Mouse (Mus musculus) stomach, embryonic 16.5 days (tissue): ENCODE measurements at regions not wholly inside any gene's neighbourhood (a gene's known extent, or its start where the extent isn't known, plus 50 kb on each side); places are given as distances from the start of the nearest gene placed in this dataset.

ENCODE experiments used
- ATAC-seq: fragments of 200-750 bp; cut with Nextera tagmentation; 2 replicates; pipeline ENCODE4 v1.8.0; 2017; ENCODE audit warnings: moderate number of reproducible peaks, moderate TSS enrichment; ENCODE audit not compliant: insufficient read depth, low FRiP score
- H3K27ac ChIP-seq: fragments of 300-500 bp; sonication (generic); 2 replicates; pipeline ENCODE4 v1.5.1; 2014; ENCODE audit warnings: low read length
- H3K27me3 ChIP-seq: fragments of 300-500 bp; sonication (generic); 2 replicates; pipeline ENCODE4 v1.6.1; 2014; ENCODE audit warnings: low read length, control low read depth, mixed read lengths; ENCODE audit not compliant: control insufficient read depth, insufficient read depth
- H3K36me3 ChIP-seq: fragments of 300-500 bp; sonication (generic); 2 replicates; pipeline ENCODE4 v1.6.1; 2014; ENCODE audit warnings: low read length; ENCODE audit not compliant: control insufficient read depth, insufficient read depth
- H3K4me1 ChIP-seq: fragments of 300-500 bp; sonication (generic); 2 replicates; pipeline ENCODE4 v1.6.1; 2014; ENCODE audit warnings: low read length, control low read depth, mixed read lengths; ENCODE audit not compliant: control insufficient read depth, insufficient read depth
- H3K4me2 ChIP-seq: fragments of 300-500 bp; sonication (generic); 2 replicates; pipeline ENCODE4 v1.6.1; 2014; ENCODE audit warnings: low read depth, low read length, mixed read lengths
- H3K4me3 ChIP-seq: fragments of 300-500 bp; sonication (generic); replicated peaks from 2 replicates; pipeline ENCODE4 v1.5.1; 2014; ENCODE audit warnings: mild to moderate bottlenecking, low read length
- H3K9ac ChIP-seq: fragments of 300-500 bp; sonication (generic); 2 replicates; pipeline ENCODE4 v1.6.1; 2014; ENCODE audit warnings: low read length
- H3K9me3 ChIP-seq: fragments of 300-500 bp; sonication (generic); replicated peaks from 2 replicates; pipeline ENCODE4 v1.6.1; 2016; ENCODE audit warnings: low read length, control low read depth; ENCODE audit not compliant: control insufficient read depth
- WGBS: fragments of 180-500 bp; shearing (Covaris S2); extraction: QIAGEN DNeasy Blood & Tissue Kit; methylation state at CpG from one replicate; pipeline ENCODE4 v1.1.7; 2014; 5-methylcytosine and 5-hydroxymethylcytosine counted together

DNA sequence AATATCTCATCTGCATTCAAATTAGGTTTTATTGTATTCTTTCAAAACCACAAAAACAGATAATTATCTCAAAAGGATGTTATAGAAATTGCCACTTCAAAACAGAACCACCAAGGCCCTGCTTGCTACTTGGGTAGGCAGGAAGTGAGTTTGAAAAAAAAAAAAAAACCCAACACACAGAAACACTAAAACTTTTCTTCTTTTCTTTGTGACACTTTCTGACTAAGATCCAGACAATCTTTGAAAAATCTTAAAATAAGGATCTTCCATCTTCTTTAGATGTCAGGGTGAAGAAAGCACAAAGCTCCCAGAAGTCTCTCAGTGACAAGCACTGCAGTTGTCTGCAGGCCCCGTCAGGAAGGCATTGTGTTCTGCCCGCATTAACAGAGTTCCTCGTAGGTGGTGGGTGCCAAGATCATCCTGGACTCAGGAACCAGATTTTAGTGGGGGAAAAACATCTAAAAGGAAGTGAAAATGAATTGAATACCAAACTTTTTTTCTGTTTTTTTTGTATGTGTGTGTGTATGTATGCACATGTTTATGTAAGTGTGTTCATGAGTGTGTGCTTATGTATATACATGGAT, 154.0 kb downstream of the Dusp6 start:
- no peaks in the 10 kb centered on the region for H3K27me3 ChIP-seq
- H3K27ac ChIP-seq, result no peak overlapping the region
- WGBS, result 53% methylated on average over 3 of the region's 3 CpGs
- ATAC-seq, result no peak
- no peaks in the 10 kb centered on the region for H3K4me1 ChIP-seq
- H3K9ac ChIP-seq, result no peak overlapping the region
- H3K9me3 ChIP-seq, result no peaks in the 10 kb centered on the region; the same call in 1 of the 2 replicates
- H3K4me3 ChIP-seq, result no peak overlapping the region
- no peaks in the 10 kb centered on the region for H3K36me3 ChIP-seq
- H3K4me2 ChIP-seq, result no peak overlapping the region

- H3K9me3 ChIP-seq, result no peaks in the 10 kb centered on the region; the same call in 1 of the 2 replicates
- no peak for ATAC-seq
- 57% methylated on average over 7 of the region's 7 CpGs for WGBS
- H3K27ac ChIP-seq, result no peak overlapping the region
- H3K4me3 ChIP-seq, result no peak overlapping the region
- no peak overlapping the region for H3K4me2 ChIP-seq
- H3K9ac ChIP-seq, result no peak overlapping the region
- H3K4me1 ChIP-seq, result no peaks in the 10 kb centered on the region
- H3K36me3 ChIP-seq, result no peaks in the 10 kb centered on the region
- no peaks in the 10 kb centered on the region for H3K27me3 ChIP-seq
Observed at GRCm38 (mm10) chr10:99417591-99417990, 154.6 kb downstream of the Dusp6 start.

GRCm38 (mm10) chr10:99418497-99418896, 155.5 kb downstream of the Dusp6 start:
- ATAC-seq, result no peak

GRCm38 (mm10) chr10:99419532-99419931, 156.5 kb downstream of the Dusp6 start:
- Histone ChIP-seq H3K4me3 (no peak overlapping the region), H3K4me1 (no peaks in the 10 kb centered on the region), H3K9me3 (no peaks in the 10 kb centered on the region), H3K27ac (no peak overlapping the region), H3K4me2 (no peak overlapping the region), H3K9ac (no peak overlapping the region), H3K27me3 (no peaks in the 10 kb centered on the region), H3K36me3 (no peaks in the 10 kb centered on the region)
- no peak for ATAC-seq
- WGBS, result 80% methylated on average over 7 of the region's 7 CpGs

More at GRCm38 (mm10) chr10:99418497-99418896, 155.5 kb downstream of the Dusp6 start:
- H3K4me1 ChIP-seq, result no peaks in the 10 kb centered on the region
- H3K4me2 ChIP-seq, result no peak overlapping the region
- no peaks in the 10 kb centered on the region for H3K27me3 ChIP-seq
- no peak overlapping the region for H3K9ac ChIP-seq
- no peaks in the 10 kb centered on the region for H3K36me3 ChIP-seq
- no peak overlapping the region for H3K27ac ChIP-seq
- no peak overlapping the region for H3K4me3 ChIP-seq
- no peaks in the 10 kb centered on the region; the same call in 1 of the 2 replicates for H3K9me3 ChIP-seq

DNA sequence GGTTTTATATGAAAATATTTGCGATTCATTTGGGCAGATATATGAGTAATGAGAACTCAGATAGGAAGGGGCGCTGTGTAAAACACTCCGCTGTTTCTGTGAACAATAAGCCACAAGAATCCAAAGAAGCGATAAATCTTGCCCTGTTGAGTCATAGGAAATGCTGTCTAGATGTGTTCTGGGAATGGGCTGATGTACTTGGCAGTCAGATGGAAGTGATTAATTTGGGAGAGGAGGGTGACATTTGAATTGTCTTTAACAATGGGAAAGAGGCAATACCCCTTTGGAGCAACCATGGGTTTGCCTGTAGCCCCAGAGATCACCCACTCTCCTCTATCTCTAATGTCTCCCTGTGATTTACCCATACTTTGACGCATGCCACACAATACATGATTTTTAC, 160.4 kb downstream of the Dusp6 start:
- Histone ChIP-seq H3K4me1 (no peaks in the 10 kb centered on the region), H3K4me3 (no peak overlapping the region), H3K36me3 (no peaks in the 10 kb centered on the region), H3K4me2 (no peak overlapping the region), H3K9ac (no peak overlapping the region), H3K9me3 (no peaks in the 10 kb centered on the region), H3K27me3 (no peaks in the 10 kb centered on the region), H3K27ac (no peak overlapping the region)
- ATAC-seq, result no peak
- WGBS, result 81% methylated on average over 5 of the region's 5 CpGs

- Histone ChIP-seq H3K27ac (no peak overlapping the region), H3K27me3 (no peaks in the 10 kb centered on the region), H3K36me3 (no peaks in the 10 kb centered on the region), H3K9ac (no peak overlapping the region), H3K4me1 (no peaks in the 10 kb centered on the region), H3K4me2 (no peak overlapping the region), H3K4me3 (no peak overlapping the region), H3K9me3 (no peaks in the 10 kb centered on the region)
- ATAC-seq, result no peak
- WGBS, result 70% methylated on average over 4 of the region's 4 CpGs
Observed at GRCm38 (mm10) chr10:99425265-99425664, 162.2 kb downstream of the Dusp6 start.

- H3K4me2 ChIP-seq, result no peak overlapping the region
- H3K36me3 ChIP-seq, result no peaks in the 10 kb centered on the region
- ATAC-seq, result no peak
- no peak overlapping the region for H3K4me3 ChIP-seq
- WGBS, result 77% methylated on average over 9 of the region's 9 CpGs
- no peaks in the 10 kb centered on the region for H3K4me1 ChIP-seq
- H3K9ac ChIP-seq, result no peak overlapping the region
- no peaks in the 10 kb centered on the region for H3K27me3 ChIP-seq
- no peaks in the 10 kb centered on the region for H3K9me3 ChIP-seq
- no peak overlapping the region for H3K27ac ChIP-seq
Observed at GRCm38 (mm10) chr10:99430175-99430574, 167.1 kb downstream of the Dusp6 start.

- no peak overlapping the region for H3K9ac ChIP-seq
- no peaks in the 10 kb centered on the region for H3K4me1 ChIP-seq
- no peak overlapping the region for H3K27ac ChIP-seq
- ATAC-seq, result no peak
- H3K4me2 ChIP-seq, result peak overlapping the region; percentile 12; the same call in 1 of the 2 replicates
- H3K9me3 ChIP-seq, result no peaks in the 10 kb centered on the region
- no peaks in the 10 kb centered on the region for H3K36me3 ChIP-seq
- 73% methylated on average over 16 of the region's 16 CpGs for WGBS
- no peak overlapping the region for H3K4me3 ChIP-seq
- H3K27me3 ChIP-seq, result no peaks in the 10 kb centered on the region
Observed at GRCm38 (mm10) chr10:99430669-99431561, 167.9 kb downstream of the Dusp6 start.

GRCm38 (mm10) chr10:99437060-99437459, 174.0 kb downstream of the Dusp6 start:
- no peak overlapping the region for H3K9ac ChIP-seq
- no peak overlapping the region for H3K4me3 ChIP-seq
- H3K27me3 ChIP-seq, result no peaks in the 10 kb centered on the region
- H3K4me1 ChIP-seq, result no peaks in the 10 kb centered on the region
- H3K27ac ChIP-seq, result no peak overlapping the region
- ATAC-seq, result no peak
- H3K9me3 ChIP-seq, result no peaks in the 10 kb centered on the region
- no peaks in the 10 kb centered on the region for H3K36me3 ChIP-seq
- no peak overlapping the region for H3K4me2 ChIP-seq
